ENCODE assay signal across 17 mouse cellular contexts in the genomic region with DNA sequence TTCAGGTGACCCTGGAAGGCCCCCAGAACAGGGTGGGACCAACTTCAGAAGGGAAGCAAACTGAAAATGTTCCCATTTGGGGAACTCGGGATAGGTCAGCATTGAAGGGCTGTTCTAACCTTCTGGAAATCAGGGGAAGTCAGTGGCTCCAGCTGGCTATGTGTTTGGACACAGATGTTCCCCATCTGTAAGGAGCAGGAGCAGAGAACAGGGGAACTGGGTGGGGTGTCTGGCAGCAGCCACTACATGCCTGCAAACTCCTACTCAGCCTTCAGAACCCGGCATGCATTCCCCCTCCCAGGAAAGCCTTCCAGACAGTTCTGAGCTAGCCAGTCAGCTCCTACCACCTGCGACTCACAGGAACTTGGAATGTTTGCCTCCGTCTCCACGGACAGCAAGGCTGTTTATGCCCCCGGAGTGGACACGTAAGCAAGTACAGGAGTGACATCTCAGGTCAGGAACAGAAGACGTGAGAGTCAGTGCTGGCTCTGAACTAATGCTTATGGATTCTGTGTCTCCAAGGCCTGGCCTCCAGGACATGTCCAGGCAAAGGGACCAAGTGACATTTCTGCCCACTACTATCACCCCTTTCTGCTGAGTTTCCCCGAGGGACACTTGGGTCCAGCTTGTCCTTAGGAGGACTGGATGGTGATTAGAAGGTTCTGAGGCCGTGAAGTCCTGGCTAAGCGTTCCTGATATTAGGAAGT.
A peak's percentile ranks its signal among the peaks of the same experiment; 100 is the strongest.
DNase-seq lines count a peak whose midpoint lies in the region; ATAC-seq and TF ChIP-seq lines count a peak whose summit lies in the region.
"Had no signal": no experiment of that assay in that cellular context is flagged by ENCODE, and none has a peak within 500 bp of the region (broad histone marks: within the 10 kb centered on the region; RNA-seq: fewer than 3 reads in every experiment).

No protein-coding gene starts in this region.

- H3K27ac ChIP-seq in lung, embryonic 15.5 days = peak overlapping the region; percentile 11; the same call in 1 of the 2 replicates
- no peak overlapping the region for H3K27ac ChIP-seq in embryonic facial prominence, embryonic 14.5 days (replicated peaks; ENCODE audit: low read depth, low read length)
- H3K27ac ChIP-seq in small intestine, adult 2 months (ENCODE audit: insufficient read depth, low read depth, low read length) = 0 out of 2 replicates have a peak overlapping the region, but pooled peaks have one; percentile 96
- H3K27ac ChIP-seq in left cerebral cortex, adult 2 months = no peak overlapping the region
- H3K27ac ChIP-seq: hindbrain, embryonic 14.5 days; liver, embryonic 13.5 days; midbrain, embryonic 15.5 days; neural tube, embryonic 12.5 days had no signal

- H3K9ac ChIP-seq in lung, embryonic 15.5 days = no peak overlapping the region
- H3K9ac ChIP-seq in embryonic facial prominence, embryonic 14.5 days (ENCODE audit: low read depth, low read length) = no peak overlapping the region
- H3K9ac ChIP-seq: hindbrain, embryonic 14.5 days; liver, embryonic 13.5 days; midbrain, embryonic 15.5 days; neural tube, embryonic 12.5 days had no signal

- no peak for ATAC-seq in lung, embryonic 15.5 days (ENCODE audit: borderline replicate concordance, extremely low read depth, low FRiP score, low TSS enrichment)
- no peak for ATAC-seq in embryonic facial prominence, embryonic 14.5 days (ENCODE audit: low read depth)
- ATAC-seq: midbrain, embryonic 15.5 days had no signal

- no peak for TF ChIP-seq CTCF in small intestine, adult 2 months (IDR thresholded peaks at IDR 0.05; ENCODE audit: extremely low read depth, insufficient read length, insufficient replicate concordance, low read depth, low read length)
- no peak for TF ChIP-seq CTCF in left cerebral cortex, adult 2 months (IDR thresholded peaks at IDR 0.05)

- 64% methylated on average over 11 of the region's 11 CpGs for WGBS in lung, embryonic 15.5 days
- WGBS in embryonic facial prominence, embryonic 14.5 days = 81% methylated on average over 11 of the region's 11 CpGs
- 80% methylated on average over 11 of the region's 11 CpGs for WGBS in small intestine, adult 2 months

- no peaks in the 10 kb centered on the region for H3K27me3 ChIP-seq in lung, embryonic 15.5 days
- H3K27me3 ChIP-seq in embryonic facial prominence, embryonic 14.5 days (replicated peaks; ENCODE audit: control insufficient read depth, insufficient read depth, low read length) = no peaks in the 10 kb centered on the region
- H3K27me3 ChIP-seq in small intestine, adult 2 months (ENCODE audit: control insufficient read depth, insufficient read depth, low read length) = no peaks in the 10 kb centered on the region
- H3K27me3 ChIP-seq: liver, embryonic 13.5 days; midbrain, embryonic 15.5 days; neural tube, embryonic 12.5 days had no signal

- no peaks in the 10 kb centered on the region for H3K36me3 ChIP-seq in lung, embryonic 15.5 days
- no peaks in the 10 kb centered on the region for H3K36me3 ChIP-seq in embryonic facial prominence, embryonic 14.5 days (ENCODE audit: control insufficient read depth, insufficient read depth, low read length)
- H3K36me3 ChIP-seq in small intestine, adult 2 months (ENCODE audit: control insufficient read depth, insufficient read depth, low read length) = no peaks in the 10 kb centered on the region
- H3K36me3 ChIP-seq: liver, embryonic 13.5 days; midbrain, embryonic 15.5 days; neural tube, embryonic 12.5 days had no signal

- no peak overlapping the region for H3K4me2 ChIP-seq in lung, embryonic 15.5 days
- no peak overlapping the region for H3K4me2 ChIP-seq in embryonic facial prominence, embryonic 14.5 days (ENCODE audit: low read depth, low read length)
- H3K4me2 ChIP-seq: hindbrain, embryonic 14.5 days; liver, embryonic 13.5 days; midbrain, embryonic 15.5 days; neural tube, embryonic 12.5 days had no signal

- no peaks in the 10 kb centered on the region for H3K9me3 ChIP-seq in lung, embryonic 15.5 days
- no peaks in the 10 kb centered on the region for H3K9me3 ChIP-seq in embryonic facial prominence, embryonic 14.5 days (ENCODE audit: control insufficient read depth, low read length)
- H3K9me3 ChIP-seq: liver, embryonic 13.5 days; midbrain, embryonic 15.5 days; neural tube, embryonic 12.5 days had no signal

- intact Hi-C loops in heart, postnatal 10 days (cut with DNase I) = no loop called here
- intact Hi-C loops in left cerebral cortex, adult 2 months (cut with DNase I) = no loop called here
- intact Hi-C loops in left cerebral cortex, postnatal 10 days (cut with DNase I) = no loop called here

- H3K4me1 ChIP-seq in lung, embryonic 15.5 days = peaks cover 30% of the 10 kb centered on the region
- 0 out of 2 replicates have a peak, but pooled peaks cover 3% of the 10 kb centered on the region for H3K4me1 ChIP-seq in embryonic facial prominence, embryonic 14.5 days (ENCODE audit: control insufficient read depth, insufficient read depth, low read length)
- H3K4me1 ChIP-seq in small intestine, adult 2 months (ENCODE audit: control insufficient read depth, insufficient read depth, insufficient read length, low read length) = peaks cover 22% of the 10 kb centered on the region
- H3K4me1 ChIP-seq: midbrain, embryonic 15.5 days; neural tube, embryonic 12.5 days had no signal

- no peak for TF ChIP-seq POLR2A in small intestine, adult 2 months (IDR thresholded peaks at IDR 0.05; ENCODE audit: low read depth, low read length)

- no peak for DNase-seq in lung, postnatal 10 days
- DNase-seq in embryonic facial prominence, embryonic 14.5 days (ENCODE audit: low spot score) = peak; percentile 51
- peak; percentile 60 to 68 for DNase-seq in heart, postnatal 10 days
- DNase-seq in left cerebral cortex, adult 2 months (ENCODE audit: extremely low spot score in 1 of 2, low spot score in 2 of 2) = no peak
- DNase-seq in adrenal gland, adult 2 months = no peak
- DNase-seq in left cerebral cortex, postnatal 10 days (ENCODE audit: extremely low spot score in 1 of 2, low spot score in 2 of 2) = no peak
- DNase-seq: cerebellum, adult 9-10 months; kidney, adult 9 months; layer of hippocampus, adult 9-11 months; liver, embryonic 13.5 days; spleen, adult 18-20 months; thymus, postnatal 25 days had no signal

- no peak overlapping the region for H3K4me3 ChIP-seq in lung, embryonic 15.5 days
- no peak overlapping the region for H3K4me3 ChIP-seq in embryonic facial prominence, embryonic 14.5 days (ENCODE audit: low read depth, low read length)
- no peak overlapping the region for H3K4me3 ChIP-seq in small intestine, adult 2 months (ENCODE audit: low read depth, low read length)
- H3K4me3 ChIP-seq in left cerebral cortex, adult 2 months = no peak overlapping the region
- H3K4me3 ChIP-seq: liver, embryonic 13.5 days; midbrain, embryonic 15.5 days; neural tube, embryonic 12.5 days had no signal

Comparison
In these comparisons a context has a peak if more than half of its experiments do, and no peak if none do; other contexts are left out.
1. H3K27ac ChIP-seq: peak in lung, embryonic 15.5 days (single experiment) and small intestine, adult 2 months (single experiment); none in embryonic facial prominence, embryonic 14.5 days (single experiment) and left cerebral cortex, adult 2 months (single experiment).
2. DNase-seq: peak in embryonic facial prominence, embryonic 14.5 days (single experiment) and heart, postnatal 10 days (2 of 2); none in lung, postnatal 10 days (single experiment), left cerebral cortex, adult 2 months (0 of 2), adrenal gland, adult 2 months (single experiment) and left cerebral cortex, postnatal 10 days (0 of 2).